Mouse (Mus musculus): ENCODE measurements around the gene Pkn3. TPM values are rescaled to one million over a fixed set of nuclear protein-coding genes. Genes with fewer than 3 reads are reported as not detected.
A peak's percentile ranks its signal among the peaks of the same experiment; 100 is the strongest.
"Not testable (repeated sequence)": the region's sequence is repeated elsewhere in the genome, so short reads cannot be mapped to it uniquely, and the experiment has no call there.

The Pkn3 gene
- polyA plus RNA-seq, 1 experiment from 2014 or later = 13.5 TPM

DNA sequence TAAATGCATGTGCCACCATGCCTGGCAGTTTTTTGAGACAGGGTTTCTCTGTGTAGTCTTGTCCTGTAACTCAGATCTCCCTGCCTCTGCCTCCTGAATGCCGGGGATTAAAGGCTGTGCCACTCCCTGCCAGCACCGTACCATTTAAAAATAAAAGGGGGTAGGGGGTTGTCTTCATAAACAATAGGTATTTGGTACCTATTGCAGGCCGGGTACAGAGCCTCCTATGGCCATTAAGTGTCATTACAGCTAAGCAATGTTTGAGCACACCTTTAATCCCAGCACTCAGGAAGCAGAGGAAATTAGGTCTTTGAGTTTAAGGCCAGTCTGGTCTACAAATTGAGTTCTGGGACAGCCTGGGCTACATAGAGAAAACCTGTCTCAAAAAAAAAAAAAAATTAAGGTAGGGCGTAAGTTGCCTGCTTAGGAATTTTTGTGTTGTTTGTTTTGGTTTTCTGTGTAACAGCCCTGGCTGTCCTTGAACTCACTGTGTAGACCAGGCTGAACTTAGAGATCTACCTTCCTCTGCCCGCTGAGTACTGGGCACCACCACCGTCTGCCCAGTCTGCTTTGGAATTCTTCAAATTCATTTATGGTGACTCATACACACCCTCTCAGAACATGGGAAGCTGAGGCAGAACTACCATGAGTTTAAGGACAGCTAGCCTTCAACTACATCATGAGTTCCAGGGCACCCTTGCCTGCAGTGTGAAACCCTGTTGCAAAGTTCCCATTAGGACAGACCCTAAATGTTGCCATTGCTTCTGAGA is 25.3 kb upstream of the Pkn3 start:
- Histone ChIP-seq H3K36me3 (no peaks in the 10 kb centered on the region), H3K27ac (replicated peaks) (no peak overlapping the region), H3K4me1 (peaks cover 14% of the 10 kb centered on the region), H3K4me3 (no peak overlapping the region), H3K9me3 (replicated peaks) (no peaks in the 10 kb centered on the region), H3K27me3 (ENCODE audit: low read depth, poor library complexity, severe bottlenecking) (peaks cover 4% of the 10 kb centered on the region; the same call in 1 of the 2 replicates)
- WGBS = 58% methylated on average over 6 of the region's 6 CpGs
- DNase-seq (ENCODE audit: low spot score) = no peak

DNA sequence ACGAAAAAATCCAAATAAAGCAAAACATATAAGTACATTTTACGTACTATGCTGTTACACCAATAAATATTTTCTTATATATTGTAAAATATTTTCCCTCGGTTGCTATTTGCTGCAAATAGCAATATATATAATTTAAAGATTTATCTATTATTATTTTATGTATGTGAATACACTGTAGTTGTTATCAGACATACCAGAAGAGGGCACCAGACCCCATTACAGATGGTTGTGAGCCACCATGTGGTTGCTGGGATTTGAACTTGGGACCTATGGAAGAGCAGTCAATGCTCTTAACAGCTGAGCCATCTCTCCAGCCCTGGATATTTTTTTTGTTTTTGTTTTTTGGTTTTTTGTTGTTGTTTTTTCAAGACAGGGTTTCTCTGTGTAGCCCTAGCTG is 22.2 kb upstream of the Pkn3 start:
- 95% methylated on average over 3 of the region's 3 CpGs for WGBS
- H3K4me1 ChIP-seq = peaks cover 15% of the 10 kb centered on the region
- H3K4me3 ChIP-seq; H3K27ac ChIP-seq (replicated peaks); DNase-seq (ENCODE audit: low spot score); H3K36me3 ChIP-seq; H3K9me3 ChIP-seq (replicated peaks); H3K27me3 ChIP-seq (ENCODE audit: low read depth, poor library complexity, severe bottlenecking): not testable (repeated sequence)

DNA sequence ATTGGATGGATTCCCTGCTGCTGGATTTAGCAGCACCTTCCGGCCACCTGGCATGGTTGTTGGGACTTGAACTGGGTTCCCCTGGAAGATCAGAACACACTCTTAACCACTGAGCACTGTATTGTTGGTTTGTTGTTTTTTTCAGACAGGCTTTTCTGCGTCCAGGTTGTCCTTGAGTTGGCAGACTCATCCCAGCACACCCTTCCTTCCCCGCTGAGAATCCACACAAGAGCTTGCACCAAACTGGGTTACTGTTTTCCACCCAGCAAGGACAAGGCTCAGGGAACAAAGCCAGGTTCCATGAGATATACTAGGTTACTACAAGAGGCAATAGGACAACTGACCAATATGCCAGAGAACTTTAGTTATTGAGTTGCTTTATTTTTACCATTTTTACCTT is 20.7 kb upstream of the Pkn3 start:
- Histone ChIP-seq H3K4me1 (peaks cover 24% of the 10 kb centered on the region), H3K36me3 (no peaks in the 10 kb centered on the region), H3K9me3 (replicated peaks) (no peaks in the 10 kb centered on the region), H3K27ac (replicated peaks) (no peak overlapping the region), H3K27me3 (ENCODE audit: low read depth, poor library complexity, severe bottlenecking) (peaks cover 4% of the 10 kb centered on the region; the same call in 1 of the 2 replicates), H3K4me3 (no peak overlapping the region)
- WGBS = 84% methylated on average over 3 of the region's 3 CpGs
- DNase-seq (ENCODE audit: low spot score) = no peak

DNA sequence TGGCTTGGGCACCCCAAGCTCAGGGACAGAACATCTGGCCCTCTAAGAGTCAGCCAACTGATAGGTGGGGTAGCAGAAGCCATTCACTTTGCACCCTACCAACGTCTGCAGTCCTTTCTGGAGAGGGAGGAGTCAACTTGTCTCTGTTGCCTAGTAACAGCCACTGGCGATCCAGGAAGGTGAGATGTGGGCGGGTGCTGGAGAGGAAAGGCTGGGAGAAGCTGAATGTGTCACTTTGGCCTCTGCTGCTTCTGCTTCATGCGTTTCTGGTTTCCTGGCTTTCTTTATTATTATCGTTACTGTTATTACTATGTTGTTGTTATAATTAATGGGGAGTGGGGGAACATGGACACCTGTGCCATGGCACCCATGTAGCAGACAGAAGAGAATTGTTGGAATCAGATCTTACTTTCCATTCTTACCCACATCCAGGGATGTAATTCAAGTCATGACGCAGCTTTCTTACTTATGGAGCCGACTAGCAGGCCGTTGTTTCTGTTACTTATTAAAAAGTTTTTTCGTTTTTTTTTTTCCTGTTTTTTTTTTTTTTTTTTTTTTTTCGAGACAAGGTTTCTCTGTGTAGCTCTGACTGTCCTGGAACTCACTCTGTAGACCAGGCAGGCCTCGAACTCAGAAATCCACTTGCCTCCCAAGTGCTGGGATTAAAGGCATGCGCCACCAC is 20.1 kb upstream of the Pkn3 start, which contains the start of gene Set:
Set (plus strand) TSS at position 156 of the 682 bp plus-strand sequence.
- Histone ChIP-seq H3K4me1 (peaks cover 27% of the 10 kb centered on the region), H3K9me3 (replicated peaks) (no peaks in the 10 kb centered on the region), H3K4me3 (no peak within 1 kb of the TSS), H3K27me3 (ENCODE audit: low read depth, poor library complexity, severe bottlenecking) (peaks cover 4% of the 10 kb centered on the region; the same call in 1 of the 2 replicates), H3K36me3 (no peaks in the 10 kb centered on the region), H3K27ac (replicated peaks) (no peak within 1 kb of the TSS)
- DNase-seq (ENCODE audit: low spot score) = peak; percentile 47
- WGBS = 46% methylated on average over 12 of the region's 12 CpGs

DNA sequence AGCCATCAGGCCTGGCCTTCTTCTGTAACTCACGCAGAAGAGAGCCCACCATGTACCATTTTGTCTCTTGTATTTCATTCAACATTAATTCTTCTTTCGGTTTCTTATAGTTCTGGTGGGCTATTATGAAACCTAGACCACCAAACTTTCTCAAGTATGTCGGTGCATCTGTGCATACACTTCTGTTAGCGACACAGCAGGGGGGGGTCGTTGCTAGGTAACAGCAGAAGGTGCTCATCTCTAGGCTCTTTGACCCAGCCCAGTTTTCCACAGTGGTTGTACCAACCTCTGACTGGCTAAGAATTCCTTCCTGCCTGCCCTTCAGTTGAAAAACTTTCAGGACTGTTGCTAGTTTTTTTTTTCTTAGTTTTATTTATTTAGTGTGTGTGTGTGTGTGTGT is 19.1 kb upstream of the Pkn3 start:
- Histone ChIP-seq H3K27me3 (ENCODE audit: low read depth, poor library complexity, severe bottlenecking) (no peaks in the 10 kb centered on the region), H3K4me1 (peaks cover 37% of the 10 kb centered on the region), H3K9me3 (replicated peaks) (no peaks in the 10 kb centered on the region), H3K27ac (replicated peaks) (no peak overlapping the region), H3K36me3 (no peaks in the 10 kb centered on the region), H3K4me3 (no peak overlapping the region)
- DNase-seq (ENCODE audit: low spot score) = peak; percentile 50
- WGBS = 43% methylated on average over 5 of the region's 5 CpGs

DNA sequence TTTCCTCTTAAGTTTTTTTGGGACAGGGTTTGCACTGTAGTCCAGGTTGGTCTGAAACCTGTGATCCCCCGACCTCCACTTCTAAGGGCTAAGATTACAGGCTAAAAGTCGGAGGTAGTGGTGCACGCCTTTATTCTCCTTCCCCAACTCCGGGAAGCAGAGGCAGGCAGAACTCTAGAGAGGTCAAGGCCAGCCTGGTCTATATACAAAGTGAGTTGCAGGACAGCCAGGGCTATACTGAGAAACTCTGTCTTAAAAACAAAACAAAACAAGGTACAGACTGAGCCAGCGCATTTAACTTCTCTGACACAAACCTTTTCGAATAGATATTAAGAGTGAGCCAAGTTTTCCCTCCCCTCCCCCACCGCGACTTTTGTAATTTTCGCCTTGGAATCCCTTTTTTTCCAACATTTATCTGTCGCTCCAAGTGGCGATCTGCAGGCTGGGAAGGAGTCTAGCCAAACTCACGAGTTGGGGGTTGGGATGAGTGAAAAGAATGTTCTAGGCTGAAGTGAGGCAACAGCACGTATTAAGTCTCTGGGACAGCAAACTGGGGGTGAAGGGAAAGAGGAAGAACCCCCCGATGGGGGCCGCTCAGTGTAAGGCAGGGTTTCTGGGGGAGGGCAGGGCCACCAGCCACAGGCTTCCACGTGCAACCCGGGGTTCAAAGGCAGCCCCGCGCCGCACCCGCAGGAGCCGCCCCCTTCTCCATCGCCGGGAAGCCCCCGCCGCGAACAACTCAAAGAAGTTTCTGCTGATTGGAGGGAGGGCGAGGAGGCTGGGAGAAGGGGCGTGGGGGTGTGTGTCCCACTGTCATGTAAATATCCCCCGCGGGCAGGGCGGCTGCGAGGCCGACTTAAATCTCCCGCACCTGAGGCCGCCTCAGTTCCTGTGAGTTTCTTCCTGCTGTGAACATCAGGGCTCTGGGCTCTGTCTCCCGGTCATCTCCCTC is 16.0 kb upstream of the Pkn3 start:
- peak overlapping the region; percentile 95 for H3K27ac ChIP-seq (replicated peaks)
- H3K36me3 ChIP-seq = no peaks in the 10 kb centered on the region
- WGBS = 10% methylated on average over 37 of the region's 37 CpGs
- DNase-seq (ENCODE audit: low spot score) = peak; percentile 89
- H3K4me3 ChIP-seq = peak overlapping the region; percentile 71
- no peaks in the 10 kb centered on the region for H3K9me3 ChIP-seq (replicated peaks)
- H3K27me3 ChIP-seq (ENCODE audit: low read depth, poor library complexity, severe bottlenecking) = no peaks in the 10 kb centered on the region
- peaks cover 64% of the 10 kb centered on the region for H3K4me1 ChIP-seq

DNA sequence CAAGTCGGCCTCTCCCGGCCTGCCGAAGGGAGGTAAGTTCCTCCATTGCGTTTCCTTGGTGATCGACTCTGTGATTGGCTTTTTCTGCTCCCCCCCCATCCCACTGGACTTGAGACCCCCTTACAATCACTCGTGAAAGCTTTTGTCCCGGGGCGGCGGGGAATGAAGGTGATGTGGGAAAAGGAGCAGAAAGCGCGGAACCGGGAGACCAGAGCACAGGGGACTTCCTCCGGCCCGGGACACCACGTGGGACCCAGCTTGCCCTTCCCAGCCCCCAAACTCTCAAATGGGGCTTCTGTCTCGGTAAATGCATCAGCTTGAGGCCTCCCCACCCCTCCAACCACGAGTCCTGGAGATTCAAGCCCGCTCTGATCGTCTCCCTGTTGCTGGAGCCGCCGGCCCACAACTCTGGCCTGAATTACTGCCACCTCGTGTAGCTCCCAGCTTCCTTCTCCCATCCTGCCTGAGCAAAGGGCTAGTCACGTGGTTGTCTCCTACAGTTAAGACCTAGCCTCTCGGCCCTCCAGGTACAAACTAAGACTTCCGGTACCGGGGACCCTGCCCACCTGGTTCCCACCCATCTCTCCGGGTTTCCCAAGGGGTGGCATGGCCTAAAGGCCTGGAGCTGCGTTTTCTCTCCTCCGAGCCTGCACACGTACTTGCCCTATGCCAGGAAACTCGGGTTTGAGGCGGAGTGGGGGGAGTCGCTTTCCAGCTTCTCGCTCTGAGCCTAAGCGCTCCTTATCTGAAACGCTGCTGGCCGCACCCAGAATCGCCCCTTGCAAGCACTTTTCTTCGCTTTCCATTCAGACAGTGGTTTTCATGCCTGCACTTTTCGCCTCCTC is 15.0 kb upstream of the Pkn3 start:
- no peaks in the 10 kb centered on the region for H3K27me3 ChIP-seq (ENCODE audit: low read depth, poor library complexity, severe bottlenecking)
- no peaks in the 10 kb centered on the region for H3K9me3 ChIP-seq (replicated peaks)
- peak overlapping the region; percentile 95 for H3K27ac ChIP-seq (replicated peaks)
- peak; percentile 79 for DNase-seq (ENCODE audit: low spot score)
- peaks cover under 1% of the 10 kb centered on the region; the same call in 1 of the 2 replicates for H3K36me3 ChIP-seq
- under 1% methylated on average over 40 of the region's 40 CpGs for WGBS
- peaks cover 57% of the 10 kb centered on the region for H3K4me1 ChIP-seq
- H3K4me3 ChIP-seq = peak overlapping the region; percentile 71

DNA sequence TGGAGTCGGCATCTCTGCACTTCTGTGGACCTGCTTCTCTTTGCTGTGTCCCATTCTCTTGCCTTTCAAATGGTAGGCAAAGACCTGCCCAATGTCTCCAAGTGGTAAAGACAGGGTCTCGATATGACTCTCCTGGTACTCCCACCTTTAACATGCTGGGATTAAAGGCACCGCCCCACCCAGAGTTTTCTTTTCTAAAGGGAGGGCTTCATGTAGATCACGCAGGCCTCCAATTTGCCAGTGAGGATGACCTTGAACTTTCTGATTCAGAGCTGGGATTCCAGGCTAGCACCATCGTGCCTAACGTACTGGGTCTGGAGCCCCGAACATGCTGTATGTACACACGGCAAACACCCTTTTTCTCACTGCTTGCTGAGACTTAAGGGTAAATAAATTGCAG is 14.2 kb upstream of the Pkn3 start:
- peaks cover 60% of the 10 kb centered on the region for H3K4me1 ChIP-seq
- no peak for DNase-seq (ENCODE audit: low spot score)
- H3K27ac ChIP-seq (replicated peaks) = peak overlapping the region; percentile 95
- WGBS = 6% methylated on average over 8 of the region's 8 CpGs
- H3K27me3 ChIP-seq (ENCODE audit: low read depth, poor library complexity, severe bottlenecking) = no peaks in the 10 kb centered on the region
- no peaks in the 10 kb centered on the region for H3K9me3 ChIP-seq (replicated peaks)
- H3K4me3 ChIP-seq = peak overlapping the region; percentile 71
- H3K36me3 ChIP-seq = peaks cover 8% of the 10 kb centered on the region

DNA sequence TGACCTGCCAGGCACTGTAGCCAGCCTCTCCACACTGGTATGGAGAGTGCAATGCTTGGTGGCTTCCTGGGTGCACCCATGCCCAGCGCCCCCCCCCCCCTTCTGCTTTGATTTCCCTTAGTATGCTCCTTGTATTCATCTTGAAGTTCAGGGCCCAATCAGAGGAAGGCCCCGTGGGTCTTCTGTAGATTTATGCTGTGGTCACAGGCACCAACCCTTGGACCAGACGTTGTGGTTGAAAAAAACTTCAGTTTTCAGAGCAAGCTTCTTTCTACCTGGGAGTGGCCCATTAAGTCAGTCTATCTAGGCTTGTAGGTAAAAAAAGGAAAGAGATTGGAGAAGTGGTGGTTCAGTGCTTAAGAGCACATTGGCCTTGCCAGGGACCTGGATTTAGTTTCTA is 13.7 kb upstream of the Pkn3 start:
- Histone ChIP-seq H3K27me3 (ENCODE audit: low read depth, poor library complexity, severe bottlenecking) (no peaks in the 10 kb centered on the region), H3K36me3 (peaks cover 13% of the 10 kb centered on the region), H3K9me3 (replicated peaks) (no peaks in the 10 kb centered on the region), H3K4me1 (peaks cover 60% of the 10 kb centered on the region), H3K4me3 (peak overlapping the region; percentile 71), H3K27ac (replicated peaks) (peak overlapping the region; percentile 95)
- DNase-seq (ENCODE audit: low spot score) = no peak
- WGBS = 12% methylated on average over 3 of the region's 3 CpGs

DNA sequence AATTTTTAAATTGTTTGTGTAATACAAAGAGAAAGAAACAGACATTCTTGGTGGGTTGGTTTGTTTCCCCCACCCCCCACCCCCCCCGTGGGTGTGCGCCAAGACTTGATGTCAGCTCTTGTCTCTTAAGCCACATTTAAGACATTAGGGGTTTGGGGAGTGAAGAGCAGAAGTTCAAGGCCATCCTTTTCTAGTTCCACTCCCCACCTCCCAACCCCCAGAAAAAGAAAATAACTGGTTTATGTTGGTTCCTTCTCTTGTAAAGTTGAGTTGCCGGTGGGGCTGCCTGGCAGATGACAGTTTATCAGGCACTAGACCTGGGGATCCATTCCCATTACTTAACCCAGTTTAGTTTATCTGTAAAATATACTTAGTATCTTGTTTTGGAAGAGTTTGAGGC is 13.2 kb upstream of the Pkn3 start:
- peaks cover 18% of the 10 kb centered on the region for H3K36me3 ChIP-seq
- peak overlapping the region; percentile 38; the same call in 1 of the 2 replicates for H3K27ac ChIP-seq (replicated peaks)
- WGBS = 54% methylated on average over 3 of the region's 3 CpGs
- no peaks in the 10 kb centered on the region for H3K27me3 ChIP-seq (ENCODE audit: low read depth, poor library complexity, severe bottlenecking)
- peaks cover 59% of the 10 kb centered on the region for H3K4me1 ChIP-seq
- H3K9me3 ChIP-seq (replicated peaks) = no peaks in the 10 kb centered on the region
- H3K4me3 ChIP-seq = peak overlapping the region; percentile 71
- DNase-seq (ENCODE audit: low spot score) = no peak

DNA sequence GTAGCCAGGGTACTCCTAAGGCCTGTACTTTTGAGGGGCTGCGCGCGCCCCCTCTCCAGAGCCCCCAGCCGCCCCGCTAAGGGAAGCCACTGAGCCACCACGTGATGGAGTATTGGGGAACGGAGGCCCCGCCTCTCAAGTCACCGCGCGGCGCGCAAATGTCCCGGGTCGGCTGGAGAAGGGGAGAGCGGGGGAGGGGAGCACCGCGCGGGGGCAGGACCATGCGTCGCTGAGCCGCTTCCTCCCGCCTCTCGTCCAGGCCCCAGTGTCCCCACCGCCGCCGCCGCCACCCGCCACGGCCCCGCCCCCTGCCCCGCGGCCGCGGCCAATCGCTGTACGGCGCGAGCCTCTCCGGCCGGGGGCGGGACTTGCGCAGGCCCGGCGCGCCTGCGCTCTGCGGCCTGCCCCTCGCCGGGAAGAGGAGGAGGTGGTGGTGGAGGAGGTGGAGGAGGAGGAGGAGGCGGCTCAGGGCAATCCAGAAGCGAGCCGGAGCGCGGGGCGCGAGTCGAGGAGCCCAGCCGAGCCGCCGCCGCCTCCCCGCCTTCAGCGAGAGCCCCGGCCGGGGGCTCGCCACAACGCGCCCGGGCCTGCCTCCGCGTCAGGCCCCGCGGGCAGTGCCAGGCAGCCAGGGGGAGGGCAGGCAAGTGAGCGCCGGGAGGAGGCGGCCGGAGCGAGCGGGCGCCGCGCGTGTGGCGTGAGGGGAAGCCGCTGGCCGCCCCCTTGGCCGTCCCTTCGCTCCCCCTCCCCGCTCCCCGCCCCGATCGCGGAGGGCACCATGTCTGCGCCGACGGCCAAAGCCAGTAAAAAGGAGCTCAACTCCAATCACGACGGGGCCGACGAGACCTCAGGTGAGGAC is 11.2 kb upstream of the Pkn3 start:
- under 1% methylated on average over 78 of the region's 101 CpGs for WGBS
- Histone ChIP-seq H3K4me1 (peaks cover 55% of the 10 kb centered on the region), H3K4me3 (peak overlapping the region; percentile 100)

More for the DNA sequence above, 11.2 kb upstream of the Pkn3 start:
- Histone ChIP-seq H3K36me3 (peaks cover 34% of the 10 kb centered on the region), H3K27me3 (ENCODE audit: low read depth, poor library complexity, severe bottlenecking) (no peaks in the 10 kb centered on the region), H3K27ac (replicated peaks) (peak overlapping the region; percentile 100), H3K9me3 (replicated peaks) (no peaks in the 10 kb centered on the region)
- DNase-seq (ENCODE audit: low spot score) = peak; percentile 98

Data from midbrain, embryonic 10.5 days (tissue).